Mouse (Mus musculus) liver, embryonic 14.5 days (tissue): ENCODE results near the gene Fam32a.

Experiments used
- CTCF ChIP-seq: IDR thresholded peaks from 2 replicates; pipeline ENCODE4 v1.5.1; 2016; ENCODE audit warnings: antibody characterized with exemption, low read depth, control low read depth
- EP300 ChIP-seq: IDR thresholded peaks from 2 replicates; pipeline ENCODE4 v1.6.1; 2016; ENCODE audit warnings: antibody characterized with exemption, low read depth

GRCm38 (mm10) chr8:72266671-72267070, 47.1 kb downstream of the Fam32a start:
- no peak for TF ChIP-seq CTCF
- TF ChIP-seq EP300, result no peak
